Mouse (Mus musculus) mouse embryonic stem cell (cell line): ENCODE results near the gene Mapk8ip1.

Source experiments
- in situ Hi-C, 2 experiments: fragments of 300-500 bp; cut with MboI; formaldehyde crosslinking; loops; 1 replicate in 1 of 2; 3 replicates in 1 of 2; pipeline ENCODE4 v1.14.3; 2019 to 2020; ENCODE audit warnings: low sequenced_read_pairs in 2 of 2, low pct_unique_long_range_greater_than_20kb in 1 of 2, mixed read lengths in 1 of 2; ENCODE audit not compliant: unreplicated experiment in 1 of 2

Gene Mapk8ip1

GRCm38 (mm10) chr2:92360893-92361292, 40.2 kb downstream of the Mapk8ip1 start:
- in situ Hi-C loops, result no loop called here

GRCm38 (mm10) chr2:92360186-92360823, 40.8 kb downstream of the Mapk8ip1 start:
- in situ Hi-C loops, result no loop called here

- in situ Hi-C loops, result no loop called here
Measured at GRCm38 (mm10) chr2:92359301-92359700, 41.8 kb downstream of the Mapk8ip1 start.

GRCm38 (mm10) chr2:92354224-92354623, 46.8 kb downstream of the Mapk8ip1 start:
- in situ Hi-C loops, result no loop called here

GRCm38 (mm10) chr2:92353402-92353801, 47.7 kb downstream of the Mapk8ip1 start:
- in situ Hi-C loops, result no loop called here

GRCm38 (mm10) chr2:92350686-92351085, 50.4 kb downstream of the Mapk8ip1 start:
- in situ Hi-C loops, result no loop called here

- in situ Hi-C loops, result no loop called here
Measured at GRCm38 (mm10) chr2:92349589-92350425, 51.3 kb downstream of the Mapk8ip1 start.

GRCm38 (mm10) chr2:92347191-92347590, 53.9 kb downstream of the Mapk8ip1 start:
- in situ Hi-C loops, result no loop called here

GRCm38 (mm10) chr2:92342418-92342817, 58.6 kb downstream of the Mapk8ip1 start:
- in situ Hi-C loops, result no loop called here
